Mouse (Mus musculus) adrenal gland, postnatal 10 days (tissue): ENCODE measurements around the gene Hist2h2aa1. TPM values are rescaled to one million over a fixed set of nuclear protein-coding genes. Genes with fewer than 3 reads are reported as not detected.

Experiments
- DNase-seq: peaks from one replicate; pipeline ENCODE4 v3.0.0; 2021; ENCODE audit warnings: mixed read lengths
- total RNA-seq, 2 experiments: library from RNA; stranded (reverse); gene quantifications; 2 replicates each; pipeline ENCODE4 v1.2.3; 2021

Gene Hist2h2aa1
- total RNA-seq, 2 experiments from 2014 or later, result 27.3 to 37.4 TPM

GRCm38 (mm10) chr3:96254683-96255355 lies 9.5 kb downstream of the Hist2h2aa1 start:
- DNase-seq, result no peak

DNA sequence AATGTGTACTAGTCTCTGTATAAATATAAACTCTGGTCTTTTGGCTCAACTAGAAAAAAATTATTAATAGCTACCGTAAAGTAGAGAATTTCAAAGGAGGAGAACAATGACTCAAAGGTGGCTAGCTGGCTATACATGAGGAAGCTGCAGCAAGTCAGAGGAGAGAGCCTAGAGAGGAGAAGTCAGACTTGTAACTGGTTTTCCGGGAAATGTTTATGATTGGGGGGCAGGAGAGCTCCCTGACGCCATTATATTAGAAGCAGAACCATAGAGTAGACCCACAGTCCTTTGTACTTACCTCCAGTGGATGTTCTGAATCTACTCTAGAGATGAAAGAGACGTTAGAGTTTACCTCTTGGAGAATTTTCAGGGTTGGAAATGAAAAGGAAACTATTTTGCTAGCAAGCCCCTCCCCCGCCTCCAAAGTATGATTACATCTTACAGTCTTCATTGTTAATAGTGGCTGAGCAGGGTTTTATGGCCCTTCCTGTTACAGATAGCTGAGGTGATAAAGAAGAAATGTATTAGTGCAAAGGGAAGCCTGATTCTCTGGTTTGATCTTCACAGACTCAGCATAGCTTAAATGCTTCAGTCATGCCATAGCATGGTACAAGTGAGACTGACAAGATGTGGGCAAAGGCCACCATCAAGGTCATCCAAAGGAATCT lies 10.8 kb downstream of the Hist2h2aa1 start:
- no peak for DNase-seq

DNA sequence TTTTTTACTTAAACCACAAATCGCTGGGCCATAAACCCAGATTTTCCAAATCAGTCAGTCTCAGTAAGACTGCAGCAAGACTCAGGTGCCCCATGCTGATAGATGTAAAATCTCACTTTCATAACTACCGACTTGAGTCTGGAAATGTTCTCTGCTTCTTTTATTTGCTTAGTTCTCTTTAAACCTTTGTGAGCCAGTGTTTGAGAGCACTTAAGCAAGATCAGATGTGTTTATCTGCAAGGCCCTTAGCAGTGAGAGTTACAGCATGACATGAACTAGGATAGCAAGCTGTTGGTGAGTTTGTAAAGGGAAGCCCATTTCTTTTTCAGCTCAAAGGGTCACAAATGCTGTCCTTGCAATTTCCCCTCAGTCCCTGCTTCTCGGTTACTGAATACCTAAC lies 11.9 kb downstream of the Hist2h2aa1 start:
- no peak for DNase-seq

DNA sequence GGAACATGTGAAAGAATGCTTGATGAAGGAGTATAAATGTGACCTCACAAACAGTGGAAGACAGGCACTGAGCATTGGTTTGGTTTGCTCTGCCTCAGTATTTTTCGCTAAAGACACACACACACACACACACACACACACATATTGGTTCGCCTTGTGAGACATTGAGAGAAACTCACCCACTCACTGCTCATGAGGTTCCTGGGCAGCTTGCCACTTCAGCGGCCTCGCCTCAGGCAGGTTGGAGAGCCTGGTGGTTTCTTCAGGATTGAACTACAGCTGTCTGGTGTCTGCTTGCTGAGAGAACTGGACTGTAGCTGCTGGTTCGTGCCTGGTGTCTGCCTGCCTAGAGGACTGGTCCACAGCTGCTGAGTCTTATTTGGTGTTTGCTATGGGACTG lies 14.9 kb downstream of the Hist2h2aa1 start:
- no peak for DNase-seq

DNA sequence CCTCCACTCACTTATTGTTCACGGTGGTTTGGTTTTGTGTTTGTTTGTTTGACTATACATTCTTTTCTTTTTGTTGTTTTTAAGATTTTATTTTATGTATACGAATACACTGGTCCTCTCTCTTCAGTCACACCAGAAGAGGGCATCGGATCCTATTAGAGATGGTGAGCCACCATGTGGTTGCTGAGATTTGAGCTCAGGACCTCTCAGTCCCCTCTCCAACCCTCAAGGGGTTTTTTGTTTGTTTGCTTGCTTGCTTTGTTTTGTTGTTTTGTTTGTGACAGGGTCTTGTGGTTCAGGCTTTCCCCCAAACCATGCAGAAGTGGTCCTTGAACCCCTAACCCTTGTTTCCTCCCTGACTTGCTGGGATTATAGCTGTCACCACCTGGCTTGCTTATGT lies 16.3 kb downstream of the Hist2h2aa1 start:
- DNase-seq, result no peak

- peak; percentile 88 for DNase-seq
Observed at GRCm38 (mm10) chr3:96262216-96262875, 17.0 kb downstream of the Hist2h2aa1 start.

- DNase-seq, result peak; percentile 95
Observed at GRCm38 (mm10) chr3:96262979-96263550, 17.8 kb downstream of the Hist2h2aa1 start, which contains the start of gene Hist2h4. Hist2h4 (minus strand) TSS chr3:96263311.

DNA sequence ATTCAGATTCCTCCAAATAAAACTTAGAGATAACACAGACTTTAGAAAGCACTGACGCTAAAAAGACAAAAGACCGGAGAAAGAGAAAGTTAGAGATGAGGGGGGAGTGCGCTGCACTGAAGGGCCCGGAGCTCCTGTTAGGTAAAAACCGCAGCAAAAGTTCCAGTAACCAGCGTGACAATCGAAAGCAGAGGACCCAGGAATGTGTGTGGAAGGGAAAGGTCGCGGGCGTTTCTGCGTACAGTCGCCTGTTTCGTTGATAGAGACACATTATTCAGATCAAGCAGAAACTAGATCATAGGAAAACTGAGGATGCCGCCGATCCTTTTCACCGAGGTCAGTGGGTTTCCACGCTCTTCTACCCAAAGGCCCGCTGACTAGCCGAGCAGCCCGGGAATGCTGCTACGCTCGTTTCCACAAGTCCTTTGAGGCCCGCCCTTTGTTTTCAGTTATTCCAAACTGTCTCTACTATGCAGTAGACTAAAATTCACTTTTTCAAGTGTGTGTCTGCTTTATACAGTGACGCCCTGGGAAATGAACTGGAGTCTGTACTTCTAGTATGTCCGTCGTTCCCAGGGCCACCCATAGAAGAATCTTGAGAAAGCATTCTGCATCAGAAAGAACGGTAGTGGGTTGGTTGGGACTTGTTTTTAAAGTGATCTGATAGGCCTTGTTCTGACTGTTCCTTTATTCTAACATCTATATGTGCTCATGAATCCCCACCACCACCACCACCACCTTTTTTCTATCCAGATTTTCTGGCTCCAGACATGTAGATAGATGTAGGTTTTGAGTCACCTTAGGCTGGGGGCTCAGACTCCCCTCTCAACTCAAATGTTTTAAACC lies 18.5 kb downstream of the Hist2h2aa1 start:
- DNase-seq, result peak; percentile 66

GRCm38 (mm10) chr3:96264404-96264949 lies 19.2 kb downstream of the Hist2h2aa1 start:
- no peak for DNase-seq

DNA sequence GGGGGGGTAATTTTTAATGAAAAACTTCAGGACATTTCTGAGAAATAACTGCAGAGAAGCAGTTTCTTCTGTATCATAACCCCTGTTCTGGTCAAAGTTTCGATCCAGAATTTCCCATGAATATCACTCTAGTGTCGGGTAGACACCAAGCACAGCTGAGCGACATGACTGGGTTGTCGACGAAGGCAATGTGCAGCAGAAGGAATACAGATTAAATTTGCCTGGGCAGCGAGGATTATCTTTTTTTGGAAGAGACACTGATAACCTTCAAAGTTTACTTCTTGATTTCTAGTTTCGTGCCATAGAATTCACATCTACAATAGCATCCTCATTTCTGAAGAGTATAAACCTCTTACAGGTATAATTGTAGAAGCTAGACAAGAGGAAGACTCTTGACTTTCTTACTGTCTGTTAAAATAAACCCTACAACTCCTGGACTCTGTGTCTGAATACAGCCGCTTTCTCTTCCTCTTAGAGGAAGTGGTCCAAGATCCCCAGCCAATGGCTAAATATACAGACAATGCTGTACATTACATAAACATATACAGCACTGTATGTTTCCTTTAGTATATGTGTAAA lies 20.9 kb downstream of the Hist2h2aa1 start:
- DNase-seq, result no peak

- no peak for DNase-seq
Observed at GRCm38 (mm10) chr3:96267541-96267940, 22.2 kb downstream of the Hist2h2aa1 start.

- peak; percentile 91 for DNase-seq
Observed at GRCm38 (mm10) chr3:96268051-96268775, 22.9 kb downstream of the Hist2h2aa1 start, which contains the start of gene Hist2h3b. Hist2h3b (plus strand) TSS chr3:96268654.

DNA sequence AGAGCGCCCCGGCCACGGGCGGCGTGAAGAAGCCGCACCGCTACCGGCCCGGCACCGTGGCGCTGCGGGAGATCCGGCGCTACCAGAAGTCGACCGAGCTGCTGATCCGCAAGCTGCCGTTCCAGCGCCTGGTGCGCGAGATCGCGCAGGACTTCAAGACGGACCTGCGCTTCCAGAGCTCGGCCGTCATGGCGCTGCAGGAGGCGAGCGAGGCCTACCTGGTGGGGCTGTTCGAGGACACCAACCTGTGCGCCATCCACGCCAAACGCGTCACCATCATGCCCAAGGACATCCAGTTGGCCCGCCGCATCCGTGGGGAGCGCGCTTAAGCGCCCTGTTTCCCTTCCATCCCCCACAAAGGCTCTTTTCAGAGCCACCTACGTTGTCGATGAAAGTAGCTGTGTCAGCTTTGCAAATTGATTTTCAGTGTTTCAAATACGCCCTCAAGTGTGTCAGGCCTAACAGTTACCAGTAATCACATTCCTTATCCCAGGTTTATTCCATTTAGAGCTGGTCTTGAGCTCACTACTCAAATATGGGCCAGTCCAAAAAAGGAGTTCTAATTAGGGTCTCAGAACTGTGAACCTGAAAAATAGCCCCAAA lies 23.6 kb downstream of the Hist2h2aa1 start:
- DNase-seq, result peak; percentile 26

GRCm38 (mm10) chr3:96269511-96270474 lies 24.5 kb downstream of the Hist2h2aa1 start, which contains the start of gene Hist2h2bb:
Hist2h2bb (plus strand) TSS chr3:96269752.
- peak; percentile 89 for DNase-seq

- DNase-seq, result no peak
Observed at GRCm38 (mm10) chr3:96273591-96274465, 28.5 kb downstream of the Hist2h2aa1 start.

DNA sequence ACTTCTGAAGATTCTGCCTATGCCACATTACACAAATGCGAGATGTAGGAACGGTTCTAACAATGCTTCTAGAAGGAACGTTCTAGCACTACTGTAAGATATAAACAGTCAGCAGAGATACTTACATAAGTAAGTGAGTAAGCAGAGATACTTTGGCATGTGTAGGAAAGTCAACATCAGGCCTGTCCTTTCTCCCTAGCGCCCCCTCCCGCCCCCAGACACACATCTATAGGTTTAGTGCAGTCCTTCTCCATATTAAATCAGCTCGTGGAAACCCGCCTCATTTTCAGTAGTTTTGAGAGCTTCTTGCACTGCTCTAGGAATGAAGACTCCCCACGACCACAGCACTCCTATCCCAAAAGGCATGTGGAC lies 32.1 kb downstream of the Hist2h2aa1 start:
- peak; percentile 38 for DNase-seq

DNA sequence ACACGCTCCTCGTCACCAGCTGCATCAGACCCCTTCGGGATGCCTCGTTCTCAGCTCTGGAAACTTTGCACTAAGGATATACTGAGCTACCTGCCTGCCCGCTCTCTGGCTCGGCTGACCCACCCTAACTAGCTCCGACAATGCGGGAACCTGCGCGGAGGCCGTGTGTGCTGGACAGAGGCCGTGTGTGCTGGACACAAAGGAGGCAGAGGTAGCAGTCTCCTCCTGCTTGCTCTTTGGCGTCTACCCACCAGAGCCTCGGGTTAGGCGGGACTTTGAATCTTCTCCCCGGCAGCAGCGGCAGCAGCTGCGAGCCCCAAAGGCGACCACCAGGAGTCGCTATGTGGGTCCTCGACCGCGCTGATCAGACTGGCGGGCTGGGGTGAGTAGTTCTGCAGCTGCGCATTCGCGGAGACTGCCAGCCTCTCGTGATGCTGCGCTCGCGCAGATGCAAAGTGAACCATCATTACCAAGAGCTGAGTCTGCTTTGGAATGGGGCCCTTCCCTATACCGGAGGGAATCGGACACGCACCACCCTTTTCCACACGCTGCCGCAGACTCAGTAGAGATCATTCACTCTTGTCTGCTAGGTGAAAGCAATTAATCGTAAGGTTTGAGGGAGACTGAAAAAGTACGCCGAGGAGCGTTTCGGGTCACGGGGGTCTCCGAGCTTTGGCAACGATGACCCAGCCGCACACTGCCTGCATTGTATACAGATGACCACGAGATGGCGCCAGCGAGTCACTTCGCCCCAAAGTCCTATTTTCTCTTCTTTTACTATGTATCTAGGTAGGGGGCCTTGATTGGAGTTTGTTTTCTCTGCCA lies 32.7 kb downstream of the Hist2h2aa1 start:
- DNase-seq, result peak; percentile 94
